ENCODE assay signal across 24 mouse cellular contexts in the genomic region with DNA sequence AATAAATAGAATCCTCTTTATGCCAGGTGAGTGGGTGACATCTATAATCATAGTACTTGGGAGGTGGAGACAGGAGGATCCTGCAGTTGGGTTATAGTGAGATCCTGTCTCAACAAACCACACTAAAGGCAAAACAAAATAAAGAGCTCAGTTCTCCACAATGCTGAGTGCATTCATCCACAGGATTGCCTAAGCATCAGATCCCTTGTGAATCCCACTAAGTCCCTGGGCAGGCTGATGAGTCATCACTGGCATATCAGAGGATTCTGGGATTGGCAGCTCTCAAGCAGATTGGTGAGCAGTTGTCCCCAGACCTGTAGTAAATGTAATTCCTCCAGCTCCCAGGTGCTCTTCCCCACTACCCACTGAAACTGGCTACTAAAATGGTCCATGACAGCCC. TPM values are rescaled to one million over a fixed set of nuclear protein-coding genes. Genes with fewer than 3 reads are reported as not detected.
"Had no signal": no experiment of that assay in that cellular context is flagged by ENCODE, and none has a peak within 500 bp of the region (broad histone marks: within the 10 kb centered on the region; RNA-seq: fewer than 3 reads in every experiment).

No protein-coding gene starts in this region.

- H3K4me3 ChIP-seq: layer of hippocampus, adult 2 months; limb, embryonic 10.5 days; limb, embryonic 13.5 days; liver, embryonic 12.5 days; liver, embryonic 15.5 days; lung, embryonic 15.5 days; midbrain, embryonic 15.5 days; myocyte; neural tube, embryonic 13.5 days had no signal

- H3K4me1 ChIP-seq: liver, embryonic 12.5 days had no signal

- H3K27me3 ChIP-seq: limb, embryonic 13.5 days; liver, embryonic 12.5 days; liver, embryonic 15.5 days; lung, embryonic 15.5 days; midbrain, embryonic 15.5 days; neural tube, embryonic 13.5 days had no signal

- H3K9ac ChIP-seq: limb, embryonic 13.5 days; liver, embryonic 12.5 days; liver, embryonic 15.5 days; lung, embryonic 15.5 days; midbrain, embryonic 15.5 days; neural tube, embryonic 13.5 days had no signal

- H3K4me2 ChIP-seq: limb, embryonic 13.5 days; liver, embryonic 12.5 days; liver, embryonic 15.5 days; lung, embryonic 15.5 days; midbrain, embryonic 11.5 days; midbrain, embryonic 15.5 days; neural tube, embryonic 13.5 days had no signal

- H3K27ac ChIP-seq: kidney, postnatal 0 days; layer of hippocampus, adult 2 months; limb, embryonic 10.5 days; limb, embryonic 13.5 days; liver, embryonic 12.5 days; liver, embryonic 15.5 days; lung, embryonic 15.5 days; midbrain, embryonic 15.5 days; neural tube, embryonic 13.5 days had no signal

- DNase-seq: kidney, postnatal 25 days; layer of hippocampus, adult 9-11 months; liver; lung, adult 18-20 months; lung, postnatal 10 days; lung, postnatal 36 days; retina, postnatal 1 day; right cerebral cortex, postnatal 25 days; thymus, adult 18-20 months; thymus, postnatal 36 days had no signal

- H3K36me3 ChIP-seq: liver, embryonic 12.5 days; liver, embryonic 15.5 days; lung, embryonic 15.5 days had no signal

- H3K9me3 ChIP-seq: limb, embryonic 10.5 days; limb, embryonic 13.5 days; liver, embryonic 12.5 days; liver, embryonic 15.5 days; lung, embryonic 15.5 days; midbrain, embryonic 15.5 days; neural tube, embryonic 13.5 days had no signal

- ATAC-seq: liver, embryonic 12.5 days; midbrain, embryonic 15.5 days had no signal

RNA-seq across cellular contexts. Expression of a gene that starts 3.4 kb away (rescaled TPM):
- total RNA-seq: megakaryocyte-erythroid progenitor cell, adult 5-6 weeks had no signal

RNA-seq across cellular contexts. Expression of a gene that starts 36.1 kb away (rescaled TPM):
- total RNA-seq: layer of hippocampus, postnatal 25 days had no signal

RNA-seq across cellular contexts. Expression of a gene that starts 48.4 kb away (rescaled TPM):
- total RNA-seq: megakaryocyte-erythroid progenitor cell, adult 5-6 weeks; monocyte, adult 5-6 weeks had no signal
- polyA plus RNA-seq: limb, embryonic 10.5 days had no signal
